Mouse (Mus musculus) bone marrow, adult 2 months (tissue): ENCODE data around the gene Aaas. TPM values are rescaled to one million over a fixed set of nuclear protein-coding genes. Genes with fewer than 3 reads are reported as not detected.

Source experiments
- H3K27ac ChIP-seq: fragments of 200-500 bp; 2 replicates; pipeline ENCODE4 v1.5.1; 2012; ENCODE audit warnings: low read depth, mild to moderate bottlenecking, control low read depth, inconsistent platforms, low read length; ENCODE audit not compliant: control insufficient read depth, poor library complexity, insufficient read depth
- H3K4me1 ChIP-seq: fragments of 200-500 bp; 2 replicates; pipeline ENCODE4 v1.6.1; 2011; ENCODE audit warnings: low read length; ENCODE audit not compliant: control insufficient read depth, insufficient read depth
- H3K4me3 ChIP-seq: fragments of 200-500 bp; replicated peaks from 2 replicates; pipeline ENCODE3; 2011; ENCODE audit warnings: mild to moderate bottlenecking, low read depth, low read length, control low read depth; ENCODE audit not compliant: control insufficient read depth
- CTCF ChIP-seq: fragments of 200-500 bp; IDR thresholded peaks from 2 replicates; pipeline ENCODE4 v1.5.1; 2011; ENCODE audit warnings: low read length, control low read depth; ENCODE audit not compliant: control insufficient read depth, insufficient read depth
- POLR2A ChIP-seq: fragments of 200-500 bp; IDR thresholded peaks from 2 replicates; pipeline ENCODE4 v1.6.1; 2011; ENCODE audit warnings: low read depth, mild to moderate bottlenecking, control low read depth, low read length, borderline replicate concordance; ENCODE audit not compliant: control insufficient read depth
- WGBS: fragments of 180-500 bp; shearing (Covaris S2); methylation state at CpG from one replicate; pipeline ENCODE4 v1.1.7; 2018; 5-methylcytosine and 5-hydroxymethylcytosine counted together
- polyA plus RNA-seq: library from polyadenylated mRNA; stranded (reverse); fragments of >200 nt; gene quantifications from 2 replicates; pipeline ENCODE4 v1.2.4, GENCODE M21; 2011; ENCODE audit warnings: low replicate concordance; ENCODE audit not compliant: missing spikeins, insufficient read depth, insufficient read length

Gene Aaas
- polyA plus RNA-seq, 1 experiment: 97.9 TPM

- no peak for TF ChIP-seq POLR2A
- no peak for TF ChIP-seq CTCF
- 54% methylated on average over 7 of the region's 7 CpGs for WGBS
- H3K27ac ChIP-seq: no peak overlapping the region
- H3K4me3 ChIP-seq: no peak overlapping the region
- H3K4me1 ChIP-seq: no peaks in the 10 kb centered on the region; the same call in 1 of the 2 replicates
Measured at GRCm38 (mm10) chr15:102366238-102366637, 15.7 kb upstream of the Aaas start.

GRCm38 (mm10) chr15:102364678-102365077 is 14.1 kb upstream of the Aaas start:
- no peaks in the 10 kb centered on the region; the same call in 1 of the 2 replicates for H3K4me1 ChIP-seq
- no peak overlapping the region for H3K4me3 ChIP-seq
- TF ChIP-seq CTCF (no peak), POLR2A (no peak)
- 88% methylated on average over 1 of the region's 1 CpGs for WGBS
- H3K27ac ChIP-seq: no peak overlapping the region

GRCm38 (mm10) chr15:102362648-102363047 is 12.1 kb upstream of the Aaas start:
- no peak for TF ChIP-seq POLR2A
- no peak for TF ChIP-seq CTCF
- H3K4me1 ChIP-seq: no peaks in the 10 kb centered on the region; the same call in 1 of the 2 replicates
- H3K27ac ChIP-seq: no peak overlapping the region
- WGBS: 12% methylated on average over 14 of the region's 14 CpGs
- H3K4me3 ChIP-seq: no peak overlapping the region

- Histone ChIP-seq H3K27ac (no peak overlapping the region), H3K4me3 (no peak overlapping the region), H3K4me1 (no peaks in the 10 kb centered on the region)
- TF ChIP-seq POLR2A: no peak
- no peak for TF ChIP-seq CTCF
- WGBS: 48% methylated on average over 5 of the region's 5 CpGs
Measured at GRCm38 (mm10) chr15:102358834-102359233, 8.3 kb upstream of the Aaas start.

- no peak overlapping the region for H3K4me3 ChIP-seq
- TF ChIP-seq POLR2A (no peak), CTCF (no peak)
- no peak overlapping the region for H3K27ac ChIP-seq
- 2% methylated on average over 25 of the region's 25 CpGs for WGBS
- no peaks in the 10 kb centered on the region for H3K4me1 ChIP-seq
Measured at GRCm38 (mm10) chr15:102358126-102358525, 7.6 kb upstream of the Aaas start.

- H3K4me3 ChIP-seq: no peak overlapping the region
- no peaks in the 10 kb centered on the region for H3K4me1 ChIP-seq
- no peak for TF ChIP-seq POLR2A
- TF ChIP-seq CTCF: no peak
- no peak overlapping the region for H3K27ac ChIP-seq
- 58% methylated on average over 16 of the region's 16 CpGs for WGBS
Measured at GRCm38 (mm10) chr15:102356501-102357325, 6.1 kb upstream of the Aaas start.

GRCm38 (mm10) chr15:102355871-102356441 is 5.4 kb upstream of the Aaas start:
- TF ChIP-seq CTCF: no peak
- peaks cover 2% of the 10 kb centered on the region; the same call in 1 of the 2 replicates for H3K4me1 ChIP-seq
- peak overlapping the region; percentile 49 for H3K27ac ChIP-seq
- no peak overlapping the region for H3K4me3 ChIP-seq
- WGBS: 8% methylated on average over 38 of the region's 38 CpGs

GRCm38 (mm10) chr15:102355134-102355870 is 4.7 kb upstream of the Aaas start:
- peaks cover 2% of the 10 kb centered on the region; the same call in 1 of the 2 replicates for H3K4me1 ChIP-seq
- H3K27ac ChIP-seq: peak overlapping the region; percentile 49
- no peak for TF ChIP-seq CTCF
- TF ChIP-seq POLR2A: no peak
- WGBS: under 1% methylated on average over 49 of the region's 49 CpGs
- no peak overlapping the region for H3K4me3 ChIP-seq
